Mouse (Mus musculus): ENCODE results near the gene Hist1h2ai. TPM values are rescaled to one million over a fixed set of nuclear protein-coding genes. Genes with fewer than 3 reads are reported as not detected.
"Not testable (repeated sequence)": the region's sequence is repeated elsewhere in the genome, so short reads cannot be mapped to it uniquely, and the experiment has no call there.

The Hist1h2ai gene
- polyA plus RNA-seq, 1 experiment from 2014 or later: 32.2 TPM

GRCm38 (mm10) chr13:21717397-21718357 lies 1.5 kb downstream of the Hist1h2ai start, which contains the start of gene Hist1h3h:
Gene Hist1h3h (plus strand): TSS chr13:21717659.
- Histone ChIP-seq H3K27ac (replicated peaks) (peak within 1 kb of the TSS; percentile 96), H3K4me3 (peak within 1 kb of the TSS; percentile 65), H3K4me1 (peaks cover 36% of the 10 kb centered on the region)
- not testable (repeated sequence) for H3K36me3 ChIP-seq (replicated peaks); H3K27me3 ChIP-seq (replicated peaks; ENCODE audit: low read depth, poor library complexity, severe bottlenecking); H3K9me3 ChIP-seq
- under 1% methylated on average over 30 of the region's 56 CpGs for WGBS
- peak; percentile 87 for DNase-seq (ENCODE audit: low spot score)

- DNase-seq (ENCODE audit: low spot score): peak; percentile 29
- Histone ChIP-seq H3K36me3 (replicated peaks) (no peaks in the 10 kb centered on the region), H3K4me1 (peaks cover 40% of the 10 kb centered on the region), H3K27me3 (replicated peaks; ENCODE audit: low read depth, poor library complexity, severe bottlenecking) (no peaks in the 10 kb centered on the region), H3K4me3 (peak overlapping the region; percentile 65), H3K9me3 (no peaks in the 10 kb centered on the region), H3K27ac (replicated peaks) (peak overlapping the region; percentile 96)
- WGBS: 60% methylated on average over 4 of the region's 4 CpGs
Observed at GRCm38 (mm10) chr13:21718381-21719080, 2.3 kb downstream of the Hist1h2ai start.

- WGBS: 1% methylated on average over 30 of the region's 44 CpGs
- Histone ChIP-seq H3K27ac (replicated peaks) (peak overlapping the region; percentile 96), H3K4me3 (peak overlapping the region; percentile 57), H3K4me1 (peaks cover 31% of the 10 kb centered on the region)
- H3K36me3 ChIP-seq (replicated peaks); H3K27me3 ChIP-seq (replicated peaks; ENCODE audit: low read depth, poor library complexity, severe bottlenecking); H3K9me3 ChIP-seq: not testable (repeated sequence)
- DNase-seq (ENCODE audit: low spot score): peak; percentile 38
Observed at GRCm38 (mm10) chr13:21721107-21721756, 5.0 kb downstream of the Hist1h2ai start.

GRCm38 (mm10) chr13:21721757-21722372 lies 5.6 kb downstream of the Hist1h2ai start, which contains the start of gene Hist1h2bm:
Gene Hist1h2bm (plus strand): TSS chr13:21722044.
- DNase-seq (ENCODE audit: low spot score): peak; percentile 82
- H3K9me3 ChIP-seq; H3K36me3 ChIP-seq (replicated peaks); H3K27me3 ChIP-seq (replicated peaks; ENCODE audit: low read depth, poor library complexity, severe bottlenecking): not testable (repeated sequence)
- Histone ChIP-seq H3K4me1 (peaks cover 31% of the 10 kb centered on the region), H3K4me3 (peak within 1 kb of the TSS; percentile 57), H3K27ac (replicated peaks) (peak within 1 kb of the TSS; percentile 96)
- WGBS: under 1% methylated on average over 37 of the region's 37 CpGs

- WGBS: 2% methylated on average over 11 of the region's 11 CpGs
- Histone ChIP-seq H3K27me3 (replicated peaks; ENCODE audit: low read depth, poor library complexity, severe bottlenecking) (no peaks in the 10 kb centered on the region), H3K4me3 (peak overlapping the region; percentile 57), H3K36me3 (replicated peaks) (no peaks in the 10 kb centered on the region), H3K27ac (replicated peaks) (peak overlapping the region; percentile 91), H3K4me1 (peaks cover 31% of the 10 kb centered on the region), H3K9me3 (no peaks in the 10 kb centered on the region)
- DNase-seq (ENCODE audit: low spot score): peak; percentile 46
Observed at GRCm38 (mm10) chr13:21722373-21722925, 6.2 kb downstream of the Hist1h2ai start.

- DNase-seq (ENCODE audit: low spot score): peak; percentile 49
- Histone ChIP-seq H3K4me3 (peak overlapping the region; percentile 57), H3K27me3 (replicated peaks; ENCODE audit: low read depth, poor library complexity, severe bottlenecking) (no peaks in the 10 kb centered on the region), H3K27ac (replicated peaks) (peak overlapping the region; percentile 91), H3K9me3 (no peaks in the 10 kb centered on the region), H3K4me1 (peaks cover 37% of the 10 kb centered on the region), H3K36me3 (replicated peaks) (no peaks in the 10 kb centered on the region)
- WGBS: 32% methylated on average over 5 of the region's 5 CpGs
Observed at GRCm38 (mm10) chr13:21722993-21723836, 7.0 kb downstream of the Hist1h2ai start.

GRCm38 (mm10) chr13:21727948-21728572 lies 11.8 kb downstream of the Hist1h2ai start:
- Histone ChIP-seq H3K27ac (replicated peaks) (peak overlapping the region; percentile 59), H3K4me1 (peaks cover 9% of the 10 kb centered on the region), H3K27me3 (replicated peaks; ENCODE audit: low read depth, poor library complexity, severe bottlenecking) (no peaks in the 10 kb centered on the region), H3K9me3 (no peaks in the 10 kb centered on the region), H3K4me3 (no peak overlapping the region), H3K36me3 (replicated peaks) (no peaks in the 10 kb centered on the region)
- WGBS: 29% methylated on average over 11 of the region's 11 CpGs
- no peak for DNase-seq (ENCODE audit: low spot score)

GRCm38 (mm10) chr13:21729544-21729943 lies 13.3 kb downstream of the Hist1h2ai start:
- H3K4me3 ChIP-seq: no peak overlapping the region
- H3K4me1 ChIP-seq: peaks cover 22% of the 10 kb centered on the region
- no peaks in the 10 kb centered on the region for H3K9me3 ChIP-seq
- no peaks in the 10 kb centered on the region for H3K36me3 ChIP-seq (replicated peaks)
- 29% methylated on average over 1 of the region's 1 CpGs for WGBS
- H3K27me3 ChIP-seq (replicated peaks; ENCODE audit: low read depth, poor library complexity, severe bottlenecking): no peaks in the 10 kb centered on the region
- no peak overlapping the region for H3K27ac ChIP-seq (replicated peaks)
- no peak for DNase-seq (ENCODE audit: low spot score)

GRCm38 (mm10) chr13:21733466-21733865 lies 17.2 kb downstream of the Hist1h2ai start:
- Histone ChIP-seq H3K4me1 (peaks cover 19% of the 10 kb centered on the region), H3K9me3 (no peaks in the 10 kb centered on the region), H3K27ac (replicated peaks) (peak overlapping the region; percentile 99), H3K4me3 (peak overlapping the region; percentile 63), H3K36me3 (replicated peaks) (no peaks in the 10 kb centered on the region), H3K27me3 (replicated peaks; ENCODE audit: low read depth, poor library complexity, severe bottlenecking) (no peaks in the 10 kb centered on the region)
- DNase-seq (ENCODE audit: low spot score): peak; percentile 58
- WGBS: 66% methylated on average over 5 of the region's 5 CpGs

- Histone ChIP-seq H3K27ac (replicated peaks) (peak overlapping the region; percentile 99), H3K9me3 (no peaks in the 10 kb centered on the region), H3K4me1 (peaks cover 19% of the 10 kb centered on the region), H3K4me3 (peak overlapping the region; percentile 63), H3K27me3 (replicated peaks; ENCODE audit: low read depth, poor library complexity, severe bottlenecking) (no peaks in the 10 kb centered on the region), H3K36me3 (replicated peaks) (no peaks in the 10 kb centered on the region)
- WGBS: under 1% methylated on average over 21 of the region's 21 CpGs
- DNase-seq (ENCODE audit: low spot score): peak; percentile 84
Observed at GRCm38 (mm10) chr13:21734010-21734905, 18.0 kb downstream of the Hist1h2ai start.

Measured in embryonic facial prominence, embryonic 10.5 days (tissue).